Comparison of ENCODE assay signal across 10 mouse cellular contexts in the genomic region with DNA sequence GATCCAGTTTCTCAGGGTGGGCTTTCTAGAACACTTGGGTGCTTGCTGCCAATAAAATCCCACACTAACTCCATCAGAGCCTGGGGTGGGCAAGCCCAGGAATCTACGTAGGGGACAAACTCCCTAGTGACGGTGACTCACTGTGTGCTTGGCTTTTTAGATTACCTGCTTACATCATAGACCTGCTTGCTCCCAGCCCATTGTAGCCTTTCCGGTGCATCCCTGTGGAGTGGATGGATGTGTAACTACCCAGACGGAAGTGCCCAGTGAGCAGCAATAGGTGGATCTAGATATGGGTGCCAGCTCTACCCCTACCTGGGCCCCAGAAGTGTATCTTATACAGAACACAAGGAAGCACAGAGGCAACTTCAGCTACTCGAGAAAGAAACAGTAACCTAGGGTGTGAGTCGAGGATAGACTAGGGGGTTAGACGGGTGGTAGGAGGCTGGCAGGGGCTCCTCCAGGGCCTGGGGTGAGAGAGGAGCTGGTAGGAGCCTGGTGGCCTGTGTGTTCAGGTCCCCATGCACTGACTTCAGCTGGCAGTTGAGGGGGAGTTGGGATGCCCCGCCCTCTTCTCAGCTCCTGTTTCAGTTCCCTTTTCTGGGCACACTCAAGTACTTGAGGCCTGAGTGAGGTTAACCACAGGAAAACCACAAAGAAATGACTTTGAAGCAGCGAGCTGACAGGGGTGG.
DNase-seq lines count a peak whose midpoint lies in the region; ATAC-seq and TF ChIP-seq lines count a peak whose summit lies in the region.
"Had no signal": no experiment of that assay in that cellular context is flagged by ENCODE, and none has a peak within 500 bp of the region (broad histone marks: within the 10 kb centered on the region; RNA-seq: fewer than 3 reads in every experiment).

No protein-coding gene starts in this region.

- no peak for ATAC-seq in liver, embryonic 13.5 days (ENCODE audit: low read depth)
- ATAC-seq in forebrain, embryonic 14.5 days, result no peak

- H3K9me3 ChIP-seq in liver, embryonic 13.5 days (replicated peaks), result no peaks in the 10 kb centered on the region
- no peaks in the 10 kb centered on the region for H3K9me3 ChIP-seq in forebrain, embryonic 14.5 days (replicated peaks; ENCODE audit: control insufficient read depth, low read length)
- H3K9me3 ChIP-seq: liver, embryonic 15.5 days had no signal

- DNase-seq in liver, embryonic 13.5 days, result peak; percentile 1
- DNase-seq in liver, result no peak
- peak; percentile 4 for DNase-seq in T-cell, adult 2 months (ENCODE audit: low spot score)
- DNase-seq in lung, postnatal 36 days, result peak; percentile 79
- DNase-seq in thymus, adult 2 months, result peak; percentile 13
- DNase-seq in testis, postnatal 14 days (ENCODE audit: low spot score), result no peak
- DNase-seq in forebrain, embryonic 14.5 days (ENCODE audit: low spot score), result no peak
- no peak for DNase-seq in gastrocnemius, postnatal 4 days (ENCODE audit: low spot score in 2 of 2)
- DNase-seq: embryo, embryonic 11 days had no signal

- no peak overlapping the region for H3K4me2 ChIP-seq in liver, embryonic 13.5 days
- H3K4me2 ChIP-seq in forebrain, embryonic 14.5 days (ENCODE audit: low read length), result no peak overlapping the region
- H3K4me2 ChIP-seq: liver, embryonic 15.5 days had no signal

- H3K27me3 ChIP-seq in liver, embryonic 13.5 days, result peaks cover 53% of the 10 kb centered on the region
- H3K27me3 ChIP-seq in thymus, adult 2 months (ENCODE audit: control insufficient read depth, insufficient read depth, low read length), result no peaks in the 10 kb centered on the region
- H3K27me3 ChIP-seq in forebrain, embryonic 14.5 days (replicated peaks; ENCODE audit: control insufficient read depth, insufficient read depth, low read length), result no peaks in the 10 kb centered on the region

- no peak for TF ChIP-seq CTCF in thymus, adult 2 months (IDR thresholded peaks at IDR 0.05; ENCODE audit: borderline replicate concordance, control insufficient read depth, extremely low read depth, insufficient read depth, low read length, poor library complexity)

- no peak overlapping the region for H3K4me3 ChIP-seq in liver, embryonic 13.5 days (replicated peaks)
- no peak overlapping the region for H3K4me3 ChIP-seq in thymus, adult 2 months (ENCODE audit: control insufficient read depth, insufficient read depth, low read length)
- no peak overlapping the region for H3K4me3 ChIP-seq in forebrain, embryonic 14.5 days (ENCODE audit: low read depth, low read length)
- H3K4me3 ChIP-seq: liver, embryonic 15.5 days had no signal

- H3K36me3 ChIP-seq in liver, embryonic 13.5 days, result no peaks in the 10 kb centered on the region
- H3K36me3 ChIP-seq in thymus, adult 2 months (ENCODE audit: control insufficient read depth, insufficient read depth, low read length), result no peaks in the 10 kb centered on the region
- no peaks in the 10 kb centered on the region for H3K36me3 ChIP-seq in forebrain, embryonic 14.5 days (ENCODE audit: control insufficient read depth, insufficient read depth, low read length)
- H3K36me3 ChIP-seq: liver, embryonic 15.5 days had no signal

- H3K4me1 ChIP-seq in liver, embryonic 13.5 days (replicated peaks), result no peaks in the 10 kb centered on the region
- H3K4me1 ChIP-seq in thymus, adult 2 months (replicated peaks; ENCODE audit: control insufficient read depth, insufficient read depth, low read length), result peaks cover 5% of the 10 kb centered on the region; the same call in 1 of the 2 replicates
- H3K4me1 ChIP-seq in forebrain, embryonic 14.5 days (ENCODE audit: control insufficient read depth, insufficient read depth, low read length), result peaks cover 2% of the 10 kb centered on the region; the same call in 1 of the 2 replicates
- H3K4me1 ChIP-seq: liver, embryonic 15.5 days had no signal

- 32% methylated on average over 9 of the region's 9 CpGs for WGBS in liver, embryonic 13.5 days (ENCODE audit: insufficient replicate concordance)
- 26% methylated on average over 9 of the region's 9 CpGs for WGBS in thymus, adult 2 months
- WGBS in forebrain, embryonic 14.5 days, result 83% methylated on average over 9 of the region's 9 CpGs

- no peak overlapping the region for H3K27ac ChIP-seq in liver, embryonic 13.5 days
- no peak overlapping the region for H3K27ac ChIP-seq in thymus, adult 2 months (ENCODE audit: control insufficient read depth, insufficient read depth, low read length)
- H3K27ac ChIP-seq in forebrain, embryonic 14.5 days (ENCODE audit: low read depth, low read length), result no peak overlapping the region
- H3K27ac ChIP-seq: liver, embryonic 15.5 days had no signal

- no peak overlapping the region for H3K9ac ChIP-seq in liver, embryonic 13.5 days
- H3K9ac ChIP-seq in forebrain, embryonic 14.5 days (ENCODE audit: low read length), result no peak overlapping the region
- H3K9ac ChIP-seq: liver, embryonic 15.5 days had no signal

- TF ChIP-seq POLR2A in thymus, adult 2 months (IDR thresholded peaks at IDR 0.05; ENCODE audit: control insufficient read depth, extremely low read depth, insufficient read depth, low read length, poor library complexity), result no peak

Comparison
In these comparisons a context has a peak if more than half of its experiments do, and no peak if none do; other contexts are left out.
1. DNase-seq: peak in liver, embryonic 13.5 days (single experiment), T-cell, adult 2 months (single experiment), lung, postnatal 36 days (single experiment) and thymus, adult 2 months (single experiment); none in liver (single experiment), testis, postnatal 14 days (single experiment), forebrain, embryonic 14.5 days (single experiment) and gastrocnemius, postnatal 4 days (0 of 2).